Mouse (Mus musculus) spleen, adult 2 months (tissue): Measurements from ENCODE around the gene Mtfr2.

Source experiments
- CTCF ChIP-seq: fragments of 200-500 bp; IDR thresholded peaks from 2 replicates; pipeline ENCODE4 v1.5.1; 2011; ENCODE audit warnings: mild to moderate bottlenecking, inconsistent platforms; ENCODE audit not compliant: insufficient read depth, insufficient read length, insufficient replicate concordance; ENCODE audit errors: extremely low read depth
- POLR2A ChIP-seq: fragments of 200-500 bp; IDR thresholded peaks from 2 replicates; pipeline ENCODE4 v1.6.1; 2011; ENCODE audit warnings: low read depth, low read length, inconsistent platforms

DNA sequence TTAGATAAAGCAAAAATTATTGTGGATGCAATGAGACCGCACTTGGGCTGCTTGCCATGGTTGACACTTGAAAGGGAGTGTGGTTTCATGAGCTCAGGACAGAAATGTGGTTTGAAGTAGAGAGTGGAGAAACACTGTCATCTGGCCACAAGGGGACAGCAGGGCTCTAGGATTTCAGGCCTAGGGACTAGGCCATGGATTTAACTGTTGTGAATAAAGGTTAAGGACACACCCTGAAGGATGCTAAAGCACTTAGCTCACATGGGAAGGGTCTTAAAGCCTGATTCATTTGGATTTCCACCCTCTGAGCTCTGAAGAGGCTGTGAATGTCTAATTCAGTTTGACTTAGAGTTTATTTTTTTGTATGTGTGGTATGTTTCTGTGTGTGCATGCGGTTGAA is 57.9 kb downstream of the Mtfr2 start:
- TF ChIP-seq CTCF (peak; percentile 31; the same call in 1 of the 2 replicates), POLR2A (no peak)
